In genomic region chr2:145468701-145469325, GRCm38 (mm10) we compare ENCODE assay signal across 25 mouse cellular contexts.
DNase-seq lines count a peak whose midpoint lies in the region; ATAC-seq and TF ChIP-seq lines count a peak whose summit lies in the region.
"Had no signal": no experiment of that assay in that cellular context is flagged by ENCODE, and none has a peak within 500 bp of the region (broad histone marks: within the 10 kb centered on the region; RNA-seq: fewer than 3 reads in every experiment).

No protein-coding gene starts in this region.

- no peaks in the 10 kb centered on the region for H3K27me3 ChIP-seq in midbrain, postnatal 0 days (ENCODE audit: insufficient read depth, low read length)
- no peaks in the 10 kb centered on the region for H3K27me3 ChIP-seq in midbrain, embryonic 10.5 days (ENCODE audit: low read depth, poor library complexity, severe bottlenecking)
- H3K27me3 ChIP-seq: embryonic facial prominence, embryonic 12.5 days; embryonic facial prominence, embryonic 15.5 days; heart, embryonic 13.5 days; hindbrain, embryonic 12.5 days; hindbrain, embryonic 15.5 days had no signal

- H3K4me2 ChIP-seq in midbrain, postnatal 0 days (ENCODE audit: low read depth, low read length, poor library complexity, severe bottlenecking), result no peak overlapping the region
- H3K4me2 ChIP-seq: embryonic facial prominence, embryonic 12.5 days; embryonic facial prominence, embryonic 15.5 days; heart, embryonic 13.5 days; hindbrain, embryonic 12.5 days; hindbrain, embryonic 15.5 days had no signal

- H3K27ac ChIP-seq in layer of hippocampus, adult 2 months, result peak overlapping the region; percentile 40; the same call in 1 of the 2 replicates
- H3K27ac ChIP-seq in midbrain, postnatal 0 days (ENCODE audit: low read depth, low read length), result no peak overlapping the region
- H3K27ac ChIP-seq in midbrain, embryonic 10.5 days (replicated peaks), result no peak overlapping the region
- H3K27ac ChIP-seq: embryonic facial prominence, embryonic 12.5 days; embryonic facial prominence, embryonic 15.5 days; gastrocnemius, adult 2 months; heart, embryonic 10.5 days; heart, embryonic 13.5 days; hindbrain, embryonic 12.5 days; hindbrain, embryonic 15.5 days had no signal

- H3K9ac ChIP-seq in midbrain, postnatal 0 days (replicated peaks; ENCODE audit: low read length, poor library complexity, severe bottlenecking), result no peak overlapping the region
- H3K9ac ChIP-seq: embryonic facial prominence, embryonic 12.5 days; embryonic facial prominence, embryonic 15.5 days; forebrain, postnatal 0 days; heart, embryonic 13.5 days; hindbrain, embryonic 12.5 days; hindbrain, embryonic 15.5 days had no signal

- peak; percentile 15 to 25 for DNase-seq in layer of hippocampus, adult 2 months (ENCODE audit: low spot score in 2 of 2)
- no peak for DNase-seq in layer of hippocampus, adult 8-10 months (ENCODE audit: low spot score in 2 of 2)
- DNase-seq in midbrain, postnatal 0 days (ENCODE audit: low spot score), result no peak
- DNase-seq in midbrain, embryonic 10.5 days (ENCODE audit: low spot score), result no peak
- DNase-seq in urinary bladder, postnatal 14 days (ENCODE audit: low spot score), result no peak
- no peak for DNase-seq in cerebellum, adult 18-20 months
- DNase-seq: adrenal gland, adult 2 months; adrenal gland, postnatal 14 days; B cell, adult 2 months; cerebellum, adult 2 months; cerebellum, adult 9-11 months; cerebellum, postnatal 25 days; forebrain, postnatal 0 days; gastrocnemius, adult 2 months; gastrocnemius, postnatal 14 days; heart, adult 18-20 months; heart, postnatal 14 days had no signal

- no peak overlapping the region for H3K4me3 ChIP-seq in layer of hippocampus, adult 2 months
- H3K4me3 ChIP-seq in midbrain, postnatal 0 days (ENCODE audit: low read depth, low read length), result no peak overlapping the region
- H3K4me3 ChIP-seq in midbrain, embryonic 10.5 days, result no peak overlapping the region
- H3K4me3 ChIP-seq: embryonic facial prominence, embryonic 12.5 days; embryonic facial prominence, embryonic 15.5 days; gastrocnemius, adult 2 months; heart, embryonic 10.5 days; heart, embryonic 13.5 days; hindbrain, embryonic 12.5 days; hindbrain, embryonic 15.5 days had no signal

- H3K4me1 ChIP-seq in midbrain, postnatal 0 days (ENCODE audit: insufficient read depth, low read length), result no peaks in the 10 kb centered on the region
- H3K4me1 ChIP-seq in midbrain, embryonic 10.5 days, result no peaks in the 10 kb centered on the region
- H3K4me1 ChIP-seq: embryonic facial prominence, embryonic 12.5 days; embryonic facial prominence, embryonic 15.5 days; heart, embryonic 10.5 days; heart, embryonic 13.5 days; hindbrain, embryonic 12.5 days; hindbrain, embryonic 15.5 days had no signal

- no peaks in the 10 kb centered on the region for H3K9me3 ChIP-seq in midbrain, postnatal 0 days (ENCODE audit: low read length)
- H3K9me3 ChIP-seq in midbrain, embryonic 10.5 days (replicated peaks), result no peaks in the 10 kb centered on the region
- H3K9me3 ChIP-seq: embryonic facial prominence, embryonic 12.5 days; embryonic facial prominence, embryonic 15.5 days; heart, embryonic 10.5 days; heart, embryonic 13.5 days; hindbrain, embryonic 12.5 days; hindbrain, embryonic 15.5 days had no signal

- WGBS in midbrain, postnatal 0 days, result 92% methylated on average over 5 of the region's 5 CpGs
- whole genome bisulfite sequencing in midbrain, embryonic 10.5 days, result 89% methylated on average over 5 of the region's 5 CpGs

- TF ChIP-seq CTCF in layer of hippocampus, adult 2 months (conservative IDR thresholded peaks at IDR 0.05), result no peak
- peak; percentile 25; the same call in 1 of the 2 replicates for TF ChIP-seq CTCF in midbrain, postnatal 0 days (IDR thresholded peaks at IDR 0.05)

- no peaks in the 10 kb centered on the region for H3K36me3 ChIP-seq in midbrain, postnatal 0 days (ENCODE audit: insufficient read depth, low read length)
- H3K36me3 ChIP-seq in midbrain, embryonic 10.5 days, result no peaks in the 10 kb centered on the region
- H3K36me3 ChIP-seq: embryonic facial prominence, embryonic 12.5 days; embryonic facial prominence, embryonic 15.5 days; heart, embryonic 10.5 days; heart, embryonic 13.5 days; hindbrain, embryonic 12.5 days; hindbrain, embryonic 15.5 days had no signal

- ATAC-seq in midbrain, postnatal 0 days (ENCODE audit: low FRiP score), result no peak
- peak; percentile 81 for ATAC-seq in megakaryocyte, adult 5-6 weeks (ENCODE audit: poor library complexity, severe bottlenecking)
- ATAC-seq: forebrain, embryonic 14.5 days; forebrain, postnatal 0 days had no signal

Comparison
In these comparisons a context has a peak if more than half of its experiments do, and no peak if none do; other contexts are left out.
1. DNase-seq: peak in layer of hippocampus, adult 2 months (2 of 2); none in layer of hippocampus, adult 8-10 months (0 of 2), midbrain, postnatal 0 days (single experiment), midbrain, embryonic 10.5 days (single experiment), urinary bladder, postnatal 14 days (single experiment) and cerebellum, adult 18-20 months (0 of 2).